Mouse (Mus musculus) kidney, adult 2 months (tissue): ENCODE measurements around the gene Olfr1532-ps1. TPM values are rescaled to one million over a fixed set of nuclear protein-coding genes. Genes with fewer than 3 reads are reported as not detected.

ENCODE experiments used
- DNase-seq: peaks from one replicate; pipeline ENCODE4 v3.0.0; 2021
- H3K27ac ChIP-seq: fragments of 200-500 bp; 2 replicates; pipeline ENCODE4 v1.5.1; 2012; ENCODE audit warnings: low read depth, low read length, control low read depth, inconsistent platforms; ENCODE audit not compliant: insufficient read depth
- H3K27me3 ChIP-seq: fragments of 200-500 bp; replicated peaks from 2 replicates; pipeline ENCODE4 v1.6.1; 2012; ENCODE audit warnings: mild to moderate bottlenecking, moderate library complexity, low read length, inconsistent platforms; ENCODE audit not compliant: control insufficient read depth, insufficient read depth
- H3K36me3 ChIP-seq: fragments of 200-500 bp; 2 replicates; pipeline ENCODE4 v1.6.1; 2012; ENCODE audit warnings: mild to moderate bottlenecking, moderate library complexity, low read length, inconsistent platforms; ENCODE audit not compliant: control insufficient read depth, insufficient read depth
- H3K4me1 ChIP-seq: fragments of 200-500 bp; 2 replicates; pipeline ENCODE4 v1.6.1; 2011; ENCODE audit warnings: low read length; ENCODE audit not compliant: control insufficient read depth, insufficient read depth
- H3K4me3 ChIP-seq: fragments of 200-500 bp; 2 replicates; pipeline ENCODE4 v1.5.1; 2011; ENCODE audit warnings: mild to moderate bottlenecking, low read depth, low read length, control low read depth; ENCODE audit not compliant: insufficient read depth
- CTCF ChIP-seq: fragments of 200-500 bp; conservative IDR thresholded peaks from 2 replicates; pipeline ENCODE4 v1.5.1; 2011; ENCODE audit warnings: low read depth, mild to moderate bottlenecking, control low read depth, low read length, moderate library complexity, mixed read lengths; ENCODE audit not compliant: insufficient read depth, insufficient read length
- POLR2A ChIP-seq: fragments of 200-500 bp; IDR thresholded peaks from one replicate; pipeline ENCODE4 v1.6.1; 2011; ENCODE audit warnings: low read depth, low read length, control low read depth
- WGBS: fragments of 180-500 bp; shearing (Covaris S2); methylation state at CpG from one replicate; pipeline ENCODE4 v1.1.7; 2018; 5-methylcytosine and 5-hydroxymethylcytosine counted together
- polyA plus RNA-seq: library from polyadenylated mRNA; depleted of rRNA; stranded (reverse); fragments of >200 nt; gene quantifications from 2 replicates; pipeline ENCODE4 v1.2.3, GENCODE M21; 2012; rRNA removed

Olfr1532-ps1 gene
- polyA plus RNA-seq, 1 experiment: not detected

DNA sequence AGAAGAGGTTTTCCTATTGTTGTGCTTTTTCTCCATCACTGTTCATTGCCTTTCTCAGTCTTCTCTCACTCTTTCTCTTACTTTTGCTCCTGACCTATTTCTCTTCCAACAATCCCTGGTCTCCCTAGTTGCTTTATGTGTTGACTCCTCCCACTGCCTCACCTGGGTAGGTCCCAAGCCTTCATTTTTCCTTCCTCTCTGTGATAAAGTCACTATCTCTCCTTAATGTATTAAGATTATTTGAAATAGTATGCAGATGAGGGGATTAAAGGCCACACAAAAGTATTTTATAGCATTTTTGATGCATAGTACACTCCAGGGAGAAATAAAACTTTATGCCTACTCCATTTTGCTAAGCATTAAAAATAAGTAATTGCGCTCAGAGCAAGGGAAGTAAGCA, 56.0 kb downstream of the Olfr1532-ps1 start, which contains the start of gene Olfr6:
Olfr6 (minus strand) TSS at position 101 of the 400 bp plus-strand sequence.
- WGBS: 84% methylated on average over 1 of the region's 1 CpGs
- no peak within 1 kb of the TSS for H3K4me3 ChIP-seq
- DNase-seq: no peak
- H3K27ac ChIP-seq: no peak within 1 kb of the TSS
- H3K4me1 ChIP-seq: no peaks in the 10 kb centered on the region
- no peaks in the 10 kb centered on the region for H3K27me3 ChIP-seq
- TF ChIP-seq POLR2A: no peak
- no peak for TF ChIP-seq CTCF
- H3K36me3 ChIP-seq: no peaks in the 10 kb centered on the region

Other genes starting within 250 kb of the Olfr1532-ps1 start
- not detected in 2 replicates for gene Olfr693, start 227.4 kb upstream of the Olfr1532-ps1 start, polyA plus RNA-seq
- not detected in 2 replicates for gene Olfr694, start 216.2 kb upstream of the Olfr1532-ps1 start, polyA plus RNA-seq
- not detected in 2 replicates for gene Olfr695, start 191.6 kb upstream of the Olfr1532-ps1 start, polyA plus RNA-seq
- not detected in 2 replicates for gene Olfr697, start 165.6 kb upstream of the Olfr1532-ps1 start, polyA plus RNA-seq
- gene Olfr698, start 152.6 kb upstream of the Olfr1532-ps1 start, polyA plus RNA-seq: not detected in 2 replicates
- not detected in 2 replicates for gene Olfr699, start 114.8 kb upstream of the Olfr1532-ps1 start, polyA plus RNA-seq
- not detected in 2 replicates for gene Olfr700, start 99.2 kb upstream of the Olfr1532-ps1 start, polyA plus RNA-seq
- gene Olfr701, start 93.9 kb upstream of the Olfr1532-ps1 start, polyA plus RNA-seq: not detected in 2 replicates
- not detected in 2 replicates for gene Olfr702, start 74.1 kb upstream of the Olfr1532-ps1 start, polyA plus RNA-seq
- gene Olfr703, start 64.6 kb upstream of the Olfr1532-ps1 start, polyA plus RNA-seq: not detected in 2 replicates
- not detected in 2 replicates for gene Olfr704, start 44.8 kb upstream of the Olfr1532-ps1 start, polyA plus RNA-seq
- gene Olfr705, start 31.1 kb upstream of the Olfr1532-ps1 start, polyA plus RNA-seq: not detected in 2 replicates
- gene Olfr706, start 19.8 kb upstream of the Olfr1532-ps1 start, polyA plus RNA-seq: not detected in 2 replicates
- gene Olfr707, start 6.8 kb upstream of the Olfr1532-ps1 start, polyA plus RNA-seq: not detected in 2 replicates
- gene Olfr709-ps1, start 24.2 kb downstream of the Olfr1532-ps1 start, polyA plus RNA-seq: not detected in 2 replicates
- gene Olfr710, start 40.3 kb downstream of the Olfr1532-ps1 start, polyA plus RNA-seq: not detected in 2 replicates
- not detected in 2 replicates for gene Olfr6, start 55.9 kb downstream of the Olfr1532-ps1 start, polyA plus RNA-seq
- not detected in 2 replicates for gene Olfr711, start 67.5 kb downstream of the Olfr1532-ps1 start, polyA plus RNA-seq
- gene Olfr2, start 98.1 kb downstream of the Olfr1532-ps1 start, polyA plus RNA-seq: not detected in 2 replicates
- not detected in 2 replicates for gene Olfr713, start 123.2 kb downstream of the Olfr1532-ps1 start, polyA plus RNA-seq
- gene Olfr714, start 163.0 kb downstream of the Olfr1532-ps1 start, polyA plus RNA-seq: not detected in 2 replicates
- gene Olfr17, start 185.2 kb downstream of the Olfr1532-ps1 start, polyA plus RNA-seq: not detected in 2 replicates
- gene Olfr715b, start 202.4 kb downstream of the Olfr1532-ps1 start, polyA plus RNA-seq: not detected in 2 replicates
- not detected in 2 replicates for gene Olfr715, start 223.1 kb downstream of the Olfr1532-ps1 start, polyA plus RNA-seq
- gene Olfr716, start 230.3 kb downstream of the Olfr1532-ps1 start, polyA plus RNA-seq: not detected in 2 replicates